Mouse (Mus musculus): ENCODE measurements around the gene Traf3ip2. TPM values are rescaled to one million over a fixed set of nuclear protein-coding genes. Genes with fewer than 3 reads are reported as not detected.

The Traf3ip2 gene
- total RNA-seq, 2 experiments from 2014 or later, result 2.5 to 3.9 TPM

- no peak for DNase-seq (ENCODE audit: low spot score)
These were observed 59.9 kb downstream of the Traf3ip2 start for GRCm38 (mm10) chr10:39672547-39673051.

GRCm38 (mm10) chr10:39674106-39674505, 61.4 kb downstream of the Traf3ip2 start:
- DNase-seq (ENCODE audit: low spot score), result no peak

- DNase-seq (ENCODE audit: low spot score), result no peak
These were observed 62.0 kb downstream of the Traf3ip2 start for GRCm38 (mm10) chr10:39674766-39675165.

- DNase-seq (ENCODE audit: low spot score), result no peak
These were observed 65.6 kb downstream of the Traf3ip2 start for GRCm38 (mm10) chr10:39678199-39678791.

- DNase-seq (ENCODE audit: low spot score), result no peak
These were observed 68.3 kb downstream of the Traf3ip2 start for GRCm38 (mm10) chr10:39681014-39681413.

- DNase-seq (ENCODE audit: low spot score), result peak; percentile 57
These were observed 69.8 kb downstream of the Traf3ip2 start for GRCm38 (mm10) chr10:39682556-39682955.

- DNase-seq (ENCODE audit: low spot score), result no peak
These were observed 70.7 kb downstream of the Traf3ip2 start for GRCm38 (mm10) chr10:39683481-39683880.

- no peak for DNase-seq (ENCODE audit: low spot score)
These were observed 74.1 kb downstream of the Traf3ip2 start for GRCm38 (mm10) chr10:39686811-39687210.

- DNase-seq (ENCODE audit: low spot score), result no peak
These were observed 75.1 kb downstream of the Traf3ip2 start for GRCm38 (mm10) chr10:39687851-39688250.

- no peak for DNase-seq (ENCODE audit: low spot score)
These were observed 78.8 kb downstream of the Traf3ip2 start for GRCm38 (mm10) chr10:39691351-39692064.

- no peak for DNase-seq (ENCODE audit: low spot score)
These were observed 79.4 kb downstream of the Traf3ip2 start for GRCm38 (mm10) chr10:39692152-39692551.

Other genes starting within 250 kb of the Traf3ip2 start
- gene Fyn, start 244.1 kb upstream of the Traf3ip2 start, total RNA-seq (2021), result 1 to 10 TPM; 6.0 to 9.2 TPM
- 10 to 100 TPM; 17.3 to 19.3 TPM for gene Rev3l, start 119.2 kb downstream of the Traf3ip2 start, total RNA-seq (2021)

Measured in gastrocnemius, adult 18-20 months (tissue).